Mouse (Mus musculus) monocyte, adult 59 days (primary cell): ENCODE results near the gene Olfr826. TPM values are rescaled to one million over a fixed set of nuclear protein-coding genes. Genes with fewer than 3 reads are reported as not detected.

Experiments
- total RNA-seq, 2 experiments: library from RNA; stranded (reverse); gene quantifications; one replicate each; pipeline ENCODE4 v1.2.4; 2023

Olfr826 gene
- total RNA-seq: not detected

DNA sequence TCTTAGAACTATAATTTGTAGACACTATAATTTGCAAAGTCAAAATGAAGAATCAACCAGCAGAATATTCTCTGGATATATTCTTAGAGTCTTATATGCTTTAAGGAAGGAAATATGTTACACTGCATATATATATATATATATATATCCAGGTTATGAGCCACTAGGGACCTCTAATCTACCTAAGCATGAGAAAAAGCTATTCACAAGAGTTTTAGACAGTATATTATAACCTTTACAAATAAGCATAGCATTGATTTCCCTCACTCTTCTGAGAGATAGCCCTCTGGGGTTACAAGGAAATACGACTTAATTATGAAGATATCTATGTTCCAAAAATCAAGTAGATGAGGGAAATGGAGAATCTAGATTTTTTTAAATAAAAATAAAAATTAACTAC lies at the start of gene Olfr826:
Gene Olfr826 (minus strand): TSS at position 101 of the 400 bp plus-strand sequence.

DNA sequence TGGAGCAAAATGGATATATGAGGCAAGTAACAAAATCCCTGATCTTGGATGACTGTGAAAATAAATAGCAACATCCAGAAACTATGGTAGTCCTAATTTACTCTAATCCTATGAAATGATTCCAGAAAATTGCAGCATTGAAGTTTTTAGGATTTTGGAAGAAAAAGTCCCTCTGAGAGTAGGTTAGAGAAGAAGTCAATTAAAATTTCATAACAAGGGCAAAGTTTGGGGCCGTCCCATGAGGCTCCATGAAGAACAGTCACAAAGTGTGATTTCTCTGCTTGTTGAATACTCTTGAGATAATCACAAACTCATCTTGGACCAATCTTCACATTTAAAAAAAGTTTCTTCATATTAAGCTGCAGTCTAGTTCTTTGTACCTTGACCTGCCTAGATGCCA lies 30.3 kb upstream of the Olfr826 start, which contains the start of gene Olfr827:
Gene Olfr827 (minus strand): TSS at position 101 of the 400 bp plus-strand sequence.

DNA sequence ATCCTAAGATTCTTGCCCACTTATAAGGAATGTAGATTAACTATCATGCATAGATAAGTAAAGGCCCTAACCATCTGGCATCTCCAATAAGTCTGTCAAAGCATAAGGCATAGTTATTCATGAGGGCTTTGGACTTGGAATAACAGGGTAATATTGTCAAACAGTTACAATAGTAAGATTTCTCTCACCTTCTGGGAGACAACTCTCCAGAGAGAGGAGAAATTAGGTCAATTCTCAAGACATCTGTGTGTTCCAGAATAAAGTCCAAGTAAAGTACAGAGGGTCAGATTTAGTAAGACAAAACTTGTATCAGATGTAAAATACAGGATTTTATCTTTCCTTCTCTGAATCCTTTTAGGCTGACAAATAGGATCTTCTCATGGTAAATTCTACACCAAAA lies 17.3 kb downstream of the Olfr826 start, which contains the start of gene Olfr825:
Gene Olfr825 (minus strand): TSS at position 101 of the 400 bp plus-strand sequence.

DNA sequence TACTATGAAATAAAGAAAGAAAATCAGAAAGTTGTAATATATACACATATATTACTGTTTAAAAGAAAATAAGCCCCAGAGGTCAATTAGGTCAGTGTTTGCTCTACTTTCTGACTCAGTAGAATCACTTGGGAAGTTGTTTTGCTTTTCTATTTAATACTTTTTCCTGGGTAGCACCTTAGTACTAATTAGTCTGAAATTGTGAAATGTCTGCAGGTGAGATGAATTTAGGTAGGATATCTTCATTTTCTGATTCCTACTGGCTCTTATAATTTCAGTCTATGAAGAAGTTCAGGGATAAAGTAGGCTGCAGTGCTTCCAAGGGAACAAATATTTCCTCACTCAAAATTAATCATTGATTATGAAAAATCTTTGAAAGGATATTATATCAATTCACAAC lies 54.1 kb downstream of the Olfr826 start, which contains the start of gene Olfr824:
Gene Olfr824 (minus strand): TSS at position 101 of the 400 bp plus-strand sequence.

Other genes starting within 250 kb of the Olfr826 start
- gene Olfr818, start 235.1 kb downstream of the Olfr826 start, total RNA-seq: not detected
- gene Olfr819, start 216.9 kb downstream of the Olfr826 start, total RNA-seq: not detected
- not detected for gene Olfr247, start 208.0 kb downstream of the Olfr826 start, total RNA-seq
- not detected for gene Gm10310, start 199.1 kb downstream of the Olfr826 start, total RNA-seq
- gene Olfr820, start 171.6 kb downstream of the Olfr826 start, total RNA-seq: not detected
- gene Olfr821, start 153.8 kb downstream of the Olfr826 start, total RNA-seq: not detected
- gene Olfr822, start 113.0 kb downstream of the Olfr826 start, total RNA-seq: not detected
- gene Olfr823, start 68.8 kb downstream of the Olfr826 start, total RNA-seq: not detected
- not detected for gene Olfr824, start 54.2 kb downstream of the Olfr826 start, total RNA-seq
- not detected for gene Olfr825, start 17.4 kb downstream of the Olfr826 start, total RNA-seq
- not detected for gene Olfr827, start 30.2 kb upstream of the Olfr826 start, total RNA-seq
- not detected for gene Neurod4, start 96.1 kb upstream of the Olfr826 start, total RNA-seq
- gene Tespa1, start 138.7 kb upstream of the Olfr826 start, total RNA-seq: 1 to 10 TPM; 1.0 to 1.7 TPM
- gene Vmn2r84, start 210.1 kb upstream of the Olfr826 start, total RNA-seq: not detected
- gene Vmn2r85, start 245.5 kb upstream of the Olfr826 start, total RNA-seq: not detected